Comparison of ENCODE assay signal across 13 mouse cellular contexts in the genomic region with DNA sequence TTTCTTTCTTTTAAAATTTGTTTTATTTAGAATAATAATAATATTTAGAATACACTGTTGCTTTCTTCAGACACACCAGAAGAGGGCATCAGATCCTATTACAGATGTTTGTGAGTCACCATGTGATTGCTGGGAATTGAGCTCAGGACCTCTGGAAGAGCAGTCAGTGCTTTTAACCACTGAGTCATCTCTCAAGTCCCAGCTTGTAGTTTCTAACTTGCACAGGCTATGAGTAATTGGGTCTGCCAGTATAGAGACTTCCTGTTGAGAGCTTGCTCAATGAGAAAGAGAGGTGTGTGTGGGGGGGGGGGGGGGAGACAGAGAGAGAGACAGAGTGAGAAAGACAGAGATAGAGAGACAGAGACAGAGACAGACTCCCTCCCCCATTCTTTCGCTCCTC. TPM values are rescaled to one million over a fixed set of nuclear protein-coding genes. Genes with fewer than 3 reads are reported as not detected.
DNase-seq lines count a peak whose midpoint lies in the region; ATAC-seq and TF ChIP-seq lines count a peak whose summit lies in the region.
"Had no signal": no experiment of that assay in that cellular context is flagged by ENCODE, and none has a peak within 500 bp of the region (broad histone marks: within the 10 kb centered on the region; RNA-seq: fewer than 3 reads in every experiment).

No protein-coding gene starts in this region.

- no peak for DNase-seq in heart, postnatal 36 days
- DNase-seq in CD4-positive helper T cell, adult 2 months (ENCODE audit: low read depth, low spot score), result peak; percentile 67
- DNase-seq in Patski (ENCODE audit: low read depth, low spot score), result no peak
- no peak for DNase-seq in midbrain, postnatal 0 days (ENCODE audit: low spot score)
- DNase-seq: cerebellum, postnatal 25 days; kidney, adult 9 months; thymus, postnatal 25 days had no signal

- 60% methylated on average over 1 of the region's 1 CpGs for WGBS in heart, embryonic 14.5 days
- WGBS in forebrain, embryonic 16.5 days, result 70% methylated on average over 1 of the region's 1 CpGs
- 57% methylated on average over 1 of the region's 1 CpGs for WGBS in midbrain, postnatal 0 days

- peak overlapping the region; percentile 62; the same call in 1 of the 2 replicates for H3K4me2 ChIP-seq in heart, embryonic 14.5 days (ENCODE audit: low read length)
- no peak overlapping the region for H3K4me2 ChIP-seq in forebrain, embryonic 16.5 days (ENCODE audit: low read length)
- H3K4me2 ChIP-seq in midbrain, postnatal 0 days (ENCODE audit: low read depth, low read length, poor library complexity, severe bottlenecking), result no peak overlapping the region

- TF ChIP-seq CTCF in Patski (IDR thresholded peaks at IDR 0.05), result no peak
- TF ChIP-seq CTCF in midbrain, postnatal 0 days (IDR thresholded peaks at IDR 0.05), result no peak

- ATAC-seq in heart, embryonic 14.5 days (ENCODE audit: insufficient number of reproducible peaks, insufficient read depth, low FRiP score, low read depth), result no peak
- ATAC-seq in Patski, result peak; percentile 12
- no peak for ATAC-seq in forebrain, embryonic 16.5 days
- ATAC-seq in midbrain, postnatal 0 days (ENCODE audit: low FRiP score), result no peak
- ATAC-seq: midbrain, embryonic 16.5 days had no signal

- intact Hi-C loops in heart, postnatal 36 days (cut with DNase I), result loop anchor here (2.0 kb wide), 1 partner anchor 48 kb away; a partner anchor contains a TSS

- H3K4me3 ChIP-seq in heart, embryonic 14.5 days (ENCODE audit: control insufficient read depth in 1 of 2, insufficient read depth in 1 of 2, low read depth in 1 of 2, low read length in 2 of 2), result no peak overlapping the region
- peak overlapping the region; percentile 88 for H3K4me3 ChIP-seq in megakaryocyte, embryonic 14.5 days (replicated peaks)
- no peak overlapping the region for H3K4me3 ChIP-seq in forebrain, embryonic 16.5 days (replicated peaks; ENCODE audit: low read length)
- H3K4me3 ChIP-seq in midbrain, postnatal 0 days (ENCODE audit: low read depth, low read length), result no peak overlapping the region
- H3K4me3 ChIP-seq: embryonic facial prominence, embryonic 12.5 days had no signal

- no peaks in the 10 kb centered on the region for H3K36me3 ChIP-seq in heart, embryonic 14.5 days (ENCODE audit: control insufficient read depth, insufficient read depth, low read length)
- no peaks in the 10 kb centered on the region for H3K36me3 ChIP-seq in megakaryocyte, embryonic 14.5 days (replicated peaks; ENCODE audit: low read length)
- H3K36me3 ChIP-seq in forebrain, embryonic 16.5 days (ENCODE audit: control insufficient read depth, insufficient read depth), result no peaks in the 10 kb centered on the region
- no peaks in the 10 kb centered on the region for H3K36me3 ChIP-seq in midbrain, postnatal 0 days (ENCODE audit: insufficient read depth, low read length)
- H3K36me3 ChIP-seq: embryonic facial prominence, embryonic 12.5 days; hindbrain, embryonic 10.5 days had no signal

- H3K4me1 ChIP-seq in heart, embryonic 14.5 days (ENCODE audit: control insufficient read depth in 2 of 2, insufficient read depth in 2 of 2, low read length in 2 of 2), result no peaks in the 10 kb centered on the region
- peaks cover 18% of the 10 kb centered on the region for H3K4me1 ChIP-seq in megakaryocyte, embryonic 14.5 days
- H3K4me1 ChIP-seq in forebrain, embryonic 16.5 days (replicated peaks; ENCODE audit: control insufficient read depth, insufficient read depth, low read length), result no peaks in the 10 kb centered on the region
- no peaks in the 10 kb centered on the region for H3K4me1 ChIP-seq in midbrain, postnatal 0 days (ENCODE audit: insufficient read depth, low read length)
- H3K4me1 ChIP-seq: embryonic facial prominence, embryonic 12.5 days; hindbrain, embryonic 10.5 days had no signal

- H3K9me3 ChIP-seq in heart, embryonic 14.5 days (ENCODE audit: control insufficient read depth, low read length), result no peaks in the 10 kb centered on the region
- peaks cover 6% of the 10 kb centered on the region for H3K9me3 ChIP-seq in megakaryocyte, embryonic 14.5 days
- no peaks in the 10 kb centered on the region for H3K9me3 ChIP-seq in forebrain, embryonic 16.5 days (ENCODE audit: control insufficient read depth, low read length)
- H3K9me3 ChIP-seq in midbrain, postnatal 0 days (ENCODE audit: low read length), result no peaks in the 10 kb centered on the region
- H3K9me3 ChIP-seq: embryonic facial prominence, embryonic 12.5 days; hindbrain, embryonic 10.5 days had no signal

- POLR2A ChIA-PET in Patski (lab: Charles Lee), result no interaction called here

- no peak overlapping the region for H3K27ac ChIP-seq in heart, embryonic 14.5 days (replicated peaks in 1 of 2; ENCODE audit: control insufficient read depth in 1 of 2, insufficient read depth in 1 of 2, low read depth in 2 of 2, low read length in 2 of 2)
- no peak overlapping the region for H3K27ac ChIP-seq in forebrain, embryonic 16.5 days (ENCODE audit: low read length)
- H3K27ac ChIP-seq in midbrain, postnatal 0 days (ENCODE audit: low read depth, low read length), result no peak overlapping the region
- H3K27ac ChIP-seq: embryonic facial prominence, embryonic 12.5 days; hindbrain, embryonic 10.5 days had no signal

- H3K9ac ChIP-seq in heart, embryonic 14.5 days (ENCODE audit: low read length), result no peak overlapping the region
- no peak overlapping the region for H3K9ac ChIP-seq in forebrain, embryonic 16.5 days (replicated peaks; ENCODE audit: low read depth, low read length)
- H3K9ac ChIP-seq in midbrain, postnatal 0 days (replicated peaks; ENCODE audit: low read length, poor library complexity, severe bottlenecking), result no peak overlapping the region
- H3K9ac ChIP-seq: embryonic facial prominence, embryonic 12.5 days had no signal

- in situ Hi-C loops in Patski (cut with MboI; ENCODE audit: low pct_unique_long_range_greater_than_20kb), result loop anchor here (25.0 kb wide), 1 partner anchor 148 kb away; a partner anchor contains a TSS

- CTCF ChIA-PET in Patski (lab: Charles Lee), result no interaction called here

- no peaks in the 10 kb centered on the region for H3K27me3 ChIP-seq in heart, embryonic 14.5 days (ENCODE audit: control insufficient read depth, insufficient read depth, low read length)
- H3K27me3 ChIP-seq in Patski, result peaks cover 6% of the 10 kb centered on the region
- H3K27me3 ChIP-seq in megakaryocyte, embryonic 14.5 days (replicated peaks), result no peaks in the 10 kb centered on the region
- peaks cover 3% of the 10 kb centered on the region for H3K27me3 ChIP-seq in forebrain, embryonic 16.5 days (replicated peaks; ENCODE audit: control insufficient read depth, insufficient read depth, low read length)
- H3K27me3 ChIP-seq in midbrain, postnatal 0 days (ENCODE audit: insufficient read depth, low read length), result no peaks in the 10 kb centered on the region

RNA-seq across cellular contexts. Expression of a gene that starts 18.5 kb away (rescaled TPM):
- polyA plus RNA-seq in heart, embryonic 14.5 days (2014; fragmentation: Nextera tagmentation; extraction: Ambion mirVana), result 0.58 TPM in 2 replicates
- total RNA-seq in heart, postnatal 36 days (2021), result 1 to 10 TPM in 1 of 2 experiments, under 1 TPM in 1; 0.56 to 1.5 TPM
- polyA plus RNA-seq in Patski (2021), result 0.92 TPM
- polyA plus RNA-seq in megakaryocyte, embryonic 14.5 days (2012; ENCODE audit: insufficient read depth, low replicate concordance), result 1.3 TPM in 1 of 2 replicates, not detected in the other
- polyA plus RNA-seq in forebrain, embryonic 16.5 days (2015; fragmentation: Nextera tagmentation; extraction: Ambion mirVana), result 0.11 and 0.26 TPM in 2 replicates
- total RNA-seq in midbrain, postnatal 0 days (2014; rRNA removed), result 0.16 and 0.52 TPM in 2 replicates
- 0.12 and 0.15 TPM in 2 replicates for polyA plus RNA-seq in midbrain, postnatal 0 days (2015; fragmentation: Nextera tagmentation; extraction: Ambion mirVana)

RNA-seq across cellular contexts. Expression of a gene that starts 25.8 kb away (rescaled TPM):
- 4.5 and 5.5 TPM in 2 replicates for polyA plus RNA-seq in heart, embryonic 14.5 days (2014; fragmentation: Nextera tagmentation; extraction: Ambion mirVana)
- total RNA-seq in heart, postnatal 36 days (2021), result 1 to 10 TPM; 3.9 to 6.2 TPM
- polyA plus RNA-seq in Patski (2021), result 0.10 TPM
- 9.0 TPM in 1 of 2 replicates, not detected in the other for polyA plus RNA-seq in megakaryocyte, embryonic 14.5 days (2012; ENCODE audit: insufficient read depth, low replicate concordance)
- 0.73 and 1.1 TPM in 2 replicates for polyA plus RNA-seq in forebrain, embryonic 16.5 days (2015; fragmentation: Nextera tagmentation; extraction: Ambion mirVana)
- total RNA-seq in midbrain, postnatal 0 days (2014; rRNA removed), result 1.7 and 1.9 TPM in 2 replicates
- polyA plus RNA-seq in midbrain, postnatal 0 days (2015; fragmentation: Nextera tagmentation; extraction: Ambion mirVana), result 1.4 and 1.8 TPM in 2 replicates

RNA-seq across cellular contexts. Expression of a gene that starts 47.5 kb away (rescaled TPM):
- 12.4 and 13.8 TPM in 2 replicates for polyA plus RNA-seq in heart, embryonic 14.5 days (2014; fragmentation: Nextera tagmentation; extraction: Ambion mirVana)
- total RNA-seq in heart, postnatal 36 days (2021), result 1 to 10 TPM in 1 of 2 experiments, under 1 TPM in 1; 0.92 to 1.4 TPM
- 5.4 TPM for polyA plus RNA-seq in Patski (2021)
- polyA plus RNA-seq in megakaryocyte, embryonic 14.5 days (2012; ENCODE audit: insufficient read depth, low replicate concordance), result 1.9 TPM in 1 of 2 replicates, not detected in the other
- 5.7 and 6.5 TPM in 2 replicates for polyA plus RNA-seq in forebrain, embryonic 16.5 days (2015; fragmentation: Nextera tagmentation; extraction: Ambion mirVana)
- 0.99 and 1.6 TPM in 2 replicates for total RNA-seq in midbrain, postnatal 0 days (2014; rRNA removed)
- polyA plus RNA-seq in midbrain, postnatal 0 days (2015; fragmentation: Nextera tagmentation; extraction: Ambion mirVana), result 0.52 and 0.53 TPM in 2 replicates
